Mouse (Mus musculus): ENCODE data around the gene Zfp454.

DNA sequence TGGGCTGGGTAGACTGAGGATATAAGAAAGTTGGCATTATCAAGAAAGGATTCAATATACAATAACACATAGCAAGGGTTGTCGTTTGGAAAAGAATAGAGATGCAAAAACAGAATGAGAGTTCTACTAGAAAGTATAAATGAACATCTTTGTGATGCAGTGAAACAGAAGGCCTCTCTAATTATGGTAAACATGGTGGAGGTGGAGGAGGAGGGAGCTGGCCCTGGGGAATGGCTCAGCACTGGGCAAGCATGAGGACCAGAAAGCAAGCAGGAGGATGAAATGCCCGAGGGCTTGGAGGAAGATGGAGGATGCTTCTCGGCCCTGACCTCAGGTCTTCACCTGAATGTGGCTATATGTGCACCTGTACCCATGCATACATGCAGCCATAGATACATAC, 27.0 kb upstream of the Zfp454 start:
- TF ChIP-seq CTCF (conservative IDR thresholded peaks at IDR 0.05; ENCODE audit: insufficient read depth, insufficient read length, low read depth, low read length): no peak
- TF ChIP-seq POLR2A (IDR thresholded peaks at IDR 0.05; ENCODE audit: low read depth, low read length): no peak
